In the genomic region with DNA sequence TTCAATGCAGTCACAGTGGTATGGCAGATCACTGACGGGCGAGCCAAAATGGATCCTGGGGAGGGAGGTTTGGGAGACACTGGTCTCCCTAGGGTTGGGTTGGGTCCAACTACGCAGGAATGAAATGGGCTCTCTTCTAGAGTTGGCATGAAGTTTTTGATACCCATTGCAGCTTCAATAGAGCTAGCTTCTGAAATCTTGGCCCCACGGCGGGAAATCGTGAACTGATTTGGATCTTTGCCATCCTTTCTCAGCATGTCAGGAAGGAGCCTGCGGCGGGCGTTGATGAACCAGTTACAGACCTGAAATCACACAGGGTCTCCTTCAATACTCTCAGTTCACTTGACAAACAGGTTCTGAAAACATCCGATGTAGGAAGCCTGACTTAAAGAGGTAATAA, we compare ENCODE assay signal across 9 mouse cellular contexts. TPM values are rescaled to one million over a fixed set of nuclear protein-coding genes. Genes with fewer than 3 reads are reported as not detected.
DNase-seq lines count a peak whose midpoint lies in the region; ATAC-seq and TF ChIP-seq lines count a peak whose summit lies in the region.
"Had no signal": no experiment of that assay in that cellular context is flagged by ENCODE, and none has a peak within 500 bp of the region (broad histone marks: within the 10 kb centered on the region; RNA-seq: fewer than 3 reads in every experiment).

No protein-coding gene starts in this region.

- no peak for TF ChIP-seq EP300 in ES-Bruce4 (IDR thresholded peaks at IDR 0.05; ENCODE audit: insufficient read depth, low read depth, low read length)

- H3K27me3 ChIP-seq in heart, embryonic 13.5 days (replicated peaks), result no peaks in the 10 kb centered on the region
- no peaks in the 10 kb centered on the region for H3K27me3 ChIP-seq in heart, embryonic 12.5 days (replicated peaks)
- no peaks in the 10 kb centered on the region for H3K27me3 ChIP-seq in ES-Bruce4 (ENCODE audit: control insufficient read depth, insufficient read depth, low read length, poor library complexity, severe bottlenecking)
- no peaks in the 10 kb centered on the region for H3K27me3 ChIP-seq in kidney, postnatal 0 days (ENCODE audit: insufficient read depth, low read length)

- no peaks in the 10 kb centered on the region for H3K9me3 ChIP-seq in heart, embryonic 13.5 days
- H3K9me3 ChIP-seq in heart, embryonic 12.5 days (replicated peaks), result no peaks in the 10 kb centered on the region
- H3K9me3 ChIP-seq in ES-Bruce4 (replicated peaks; ENCODE audit: control insufficient read depth, insufficient read depth, low read length, poor library complexity, severe bottlenecking), result no peaks in the 10 kb centered on the region
- no peaks in the 10 kb centered on the region for H3K9me3 ChIP-seq in kidney, postnatal 0 days (replicated peaks; ENCODE audit: low read length)

- peaks cover 51% of the 10 kb centered on the region for H3K36me3 ChIP-seq in heart, embryonic 13.5 days
- peaks cover 41% of the 10 kb centered on the region for H3K36me3 ChIP-seq in heart, embryonic 12.5 days
- H3K36me3 ChIP-seq in ES-Bruce4 (ENCODE audit: control insufficient read depth, insufficient read depth, low read length, poor library complexity, severe bottlenecking), result peaks cover 43% of the 10 kb centered on the region
- H3K36me3 ChIP-seq in kidney, postnatal 0 days (ENCODE audit: insufficient read depth, low read length), result peaks cover 35% of the 10 kb centered on the region

- ATAC-seq in heart, embryonic 13.5 days (ENCODE audit: extremely low read depth, insufficient number of reproducible peaks, low FRiP score, low TSS enrichment), result no peak
- no peak for ATAC-seq in heart, embryonic 12.5 days (ENCODE audit: insufficient number of reproducible peaks, low FRiP score)
- no peak for ATAC-seq in kidney, postnatal 0 days (replicated peaks; ENCODE audit: low FRiP score, low read depth)

- WGBS in heart, embryonic 13.5 days, result 60% methylated on average over 10 of the region's 10 CpGs
- WGBS in heart, embryonic 12.5 days, result 61% methylated on average over 10 of the region's 10 CpGs
- WGBS in kidney, postnatal 0 days, result 53% methylated on average over 10 of the region's 10 CpGs

- H3K9ac ChIP-seq in heart, embryonic 13.5 days, result peak overlapping the region; percentile 10; the same call in 1 of the 2 replicates
- H3K9ac ChIP-seq in heart, embryonic 12.5 days, result no peak overlapping the region
- peak overlapping the region; percentile 34; the same call in 1 of the 2 replicates for H3K9ac ChIP-seq in ES-Bruce4 (ENCODE audit: low read depth, poor library complexity, severe bottlenecking)
- H3K9ac ChIP-seq in kidney, postnatal 0 days (ENCODE audit: low read depth, low read length), result no peak overlapping the region

- TF ChIP-seq CTCF in ES-Bruce4 (IDR thresholded peaks at IDR 0.05; ENCODE audit: low read depth, low read length), result no peak
- TF ChIP-seq CTCF in kidney, postnatal 0 days (IDR thresholded peaks at IDR 0.05; ENCODE audit: low read depth), result no peak

- peak; percentile 28 to 29 for DNase-seq in adrenal gland, postnatal 36 days
- peak; percentile 21 for DNase-seq in kidney, postnatal 0 days (ENCODE audit: low spot score)
- DNase-seq in testis, postnatal 10 days (ENCODE audit: low spot score), result no peak
- DNase-seq in right cerebral cortex, adult 2 months (ENCODE audit: low spot score in 2 of 2), result no peak
- DNase-seq in layer of hippocampus, postnatal 36 days, result no peak
- DNase-seq: gastrocnemius, postnatal 36 days had no signal

- no peak overlapping the region for H3K4me2 ChIP-seq in heart, embryonic 13.5 days
- no peak overlapping the region for H3K4me2 ChIP-seq in heart, embryonic 12.5 days
- no peak overlapping the region for H3K4me2 ChIP-seq in kidney, postnatal 0 days (ENCODE audit: low read length)

- no peak overlapping the region for H3K27ac ChIP-seq in heart, embryonic 13.5 days (replicated peaks)
- H3K27ac ChIP-seq in heart, embryonic 12.5 days (ENCODE audit: poor library complexity, severe bottlenecking), result no peak overlapping the region
- H3K27ac ChIP-seq in ES-Bruce4 (ENCODE audit: insufficient read depth, low read length), result peak overlapping the region; percentile 56
- H3K27ac ChIP-seq in kidney, postnatal 0 days, result peak overlapping the region; percentile 62

- TF ChIP-seq POLR2A in ES-Bruce4 (IDR thresholded peaks at IDR 0.05; ENCODE audit: insufficient read depth, low read length), result no peak

- H3K4me1 ChIP-seq in heart, embryonic 13.5 days, result peaks cover 39% of the 10 kb centered on the region
- peaks cover 19% of the 10 kb centered on the region for H3K4me1 ChIP-seq in heart, embryonic 12.5 days (replicated peaks)
- H3K4me1 ChIP-seq in ES-Bruce4 (ENCODE audit: control insufficient read depth, insufficient read depth, low read length), result peaks cover 7% of the 10 kb centered on the region
- H3K4me1 ChIP-seq in kidney, postnatal 0 days (replicated peaks; ENCODE audit: insufficient read depth, low read length), result peaks cover 19% of the 10 kb centered on the region

- H3K4me3 ChIP-seq in heart, embryonic 13.5 days, result no peak overlapping the region
- no peak overlapping the region for H3K4me3 ChIP-seq in heart, embryonic 12.5 days
- 0 out of 2 replicates have a peak overlapping the region, but pooled peaks have one; percentile 16 for H3K4me3 ChIP-seq in ES-Bruce4 (ENCODE audit: low read depth, low read length)
- H3K4me3 ChIP-seq in kidney, postnatal 0 days (replicated peaks; ENCODE audit: low read depth, low read length), result no peak overlapping the region

RNA-seq across cellular contexts. Expression of a gene that starts 8.4 kb away (rescaled TPM):
- polyA plus RNA-seq in heart, embryonic 13.5 days (2015; fragmentation: Nextera tagmentation; extraction: Ambion mirVana), result 25.4 and 26.0 TPM in 2 replicates
- polyA plus RNA-seq in heart, embryonic 12.5 days (2016; fragmentation: Nextera tagmentation; extraction: Ambion mirVana), result 35.8 and 38.6 TPM in 2 replicates
- polyA plus RNA-seq in ES-Bruce4 (2011; ENCODE audit: insufficient read depth, insufficient read length, low read depth, missing spikeins), result 218 and 227 TPM in 2 replicates
- total RNA-seq in adrenal gland, postnatal 36 days (2021), result 10 to 100 TPM; 42.0 to 48.8 TPM
- 74.9 and 78.9 TPM in 2 replicates for polyA plus RNA-seq in kidney, postnatal 0 days (2015; fragmentation: Nextera tagmentation; extraction: Ambion mirVana)
- total RNA-seq in layer of hippocampus, postnatal 36 days (2021), result 1 to 10 TPM; 1.9 to 2.0 TPM

Comparison
In these comparisons a context has a peak if more than half of its experiments do, and no peak if none do; other contexts are left out.
1. H3K9ac ChIP-seq: peak in heart, embryonic 13.5 days (single experiment) and ES-Bruce4 (single experiment); none in heart, embryonic 12.5 days (single experiment) and kidney, postnatal 0 days (single experiment).
2. H3K27ac ChIP-seq: peak in ES-Bruce4 (single experiment) and kidney, postnatal 0 days (single experiment); none in heart, embryonic 13.5 days (single experiment) and heart, embryonic 12.5 days (single experiment).
3. DNase-seq: peak in adrenal gland, postnatal 36 days (2 of 2) and kidney, postnatal 0 days (single experiment); none in testis, postnatal 10 days (single experiment), right cerebral cortex, adult 2 months (0 of 2) and layer of hippocampus, postnatal 36 days (0 of 2).